Mouse (Mus musculus) bone marrow, adult 2 months (tissue): ENCODE measurements around the gene Baz2b.

Experiments used
- CTCF ChIP-seq: fragments of 200-500 bp; IDR thresholded peaks from 2 replicates; pipeline ENCODE4 v1.5.1; 2011; ENCODE audit warnings: low read length, control low read depth; ENCODE audit not compliant: control insufficient read depth, insufficient read depth
- POLR2A ChIP-seq: fragments of 200-500 bp; IDR thresholded peaks from 2 replicates; pipeline ENCODE4 v1.6.1; 2011; ENCODE audit warnings: low read depth, mild to moderate bottlenecking, control low read depth, low read length, borderline replicate concordance; ENCODE audit not compliant: control insufficient read depth

GRCm38 (mm10) chr2:59993190-59993535, 216.5 kb downstream of the Baz2b start:
- TF ChIP-seq CTCF: no peak
- TF ChIP-seq POLR2A: no peak
